Mouse (Mus musculus): ENCODE measurements around the gene Dek. TPM values are rescaled to one million over a fixed set of nuclear protein-coding genes. Genes with fewer than 3 reads are reported as not detected.

The Dek gene
- polyA plus RNA-seq, 1 experiment = 17.6 TPM

- Histone ChIP-seq H3K36me3 (ENCODE audit: control insufficient read depth, insufficient read depth, low read length) (no peaks in the 10 kb centered on the region), H3K4me1 (ENCODE audit: control insufficient read depth, insufficient read depth, low read length) (no peaks in the 10 kb centered on the region), H3K27ac (ENCODE audit: insufficient read depth, low read depth, low read length) (no peak overlapping the region), H3K4me3 (ENCODE audit: insufficient read depth, low read depth, low read length) (no peak overlapping the region), H3K27me3 (replicated peaks; ENCODE audit: control insufficient read depth, insufficient read depth, low read length) (no peaks in the 10 kb centered on the region)
- no peak for DNase-seq
- TF ChIP-seq CTCF (conservative IDR thresholded peaks at IDR 0.05; ENCODE audit: insufficient read depth, insufficient read length, low read depth, low read length) = no peak
- no peak for TF ChIP-seq POLR2A (IDR thresholded peaks at IDR 0.05; ENCODE audit: low read depth, low read length)
- 55% methylated on average over 7 of the region's 7 CpGs for WGBS
Observed at GRCm38 (mm10) chr13:47146388-47146787, 40.4 kb upstream of the Dek start.

- Histone ChIP-seq H3K4me3 (ENCODE audit: insufficient read depth, low read depth, low read length) (no peak overlapping the region), H3K27me3 (replicated peaks; ENCODE audit: control insufficient read depth, insufficient read depth, low read length) (no peaks in the 10 kb centered on the region), H3K4me1 (ENCODE audit: control insufficient read depth, insufficient read depth, low read length) (no peaks in the 10 kb centered on the region), H3K27ac (ENCODE audit: insufficient read depth, low read depth, low read length) (no peak overlapping the region), H3K36me3 (ENCODE audit: control insufficient read depth, insufficient read depth, low read length) (no peaks in the 10 kb centered on the region)
- no peak for TF ChIP-seq CTCF (conservative IDR thresholded peaks at IDR 0.05; ENCODE audit: insufficient read depth, insufficient read length, low read depth, low read length)
- TF ChIP-seq POLR2A (IDR thresholded peaks at IDR 0.05; ENCODE audit: low read depth, low read length) = no peak
- WGBS = 48% methylated on average over 9 of the region's 9 CpGs
- no peak for DNase-seq
Observed at GRCm38 (mm10) chr13:47145939-47146338, 39.9 kb upstream of the Dek start.

GRCm38 (mm10) chr13:47142764-47143163, 36.8 kb upstream of the Dek start:
- Histone ChIP-seq H3K27ac (ENCODE audit: insufficient read depth, low read depth, low read length) (no peak overlapping the region), H3K4me1 (ENCODE audit: control insufficient read depth, insufficient read depth, low read length) (no peaks in the 10 kb centered on the region), H3K36me3 (ENCODE audit: control insufficient read depth, insufficient read depth, low read length) (no peaks in the 10 kb centered on the region), H3K27me3 (replicated peaks; ENCODE audit: control insufficient read depth, insufficient read depth, low read length) (no peaks in the 10 kb centered on the region), H3K4me3 (ENCODE audit: insufficient read depth, low read depth, low read length) (no peak overlapping the region)
- DNase-seq = no peak
- 58% methylated on average over 6 of the region's 6 CpGs for WGBS
- TF ChIP-seq POLR2A (IDR thresholded peaks at IDR 0.05; ENCODE audit: low read depth, low read length) (no peak), CTCF (conservative IDR thresholded peaks at IDR 0.05; ENCODE audit: insufficient read depth, insufficient read length, low read depth, low read length) (no peak)

GRCm38 (mm10) chr13:47135741-47136140, 29.7 kb upstream of the Dek start:
- DNase-seq = no peak

GRCm38 (mm10) chr13:47134836-47135235, 28.8 kb upstream of the Dek start:
- H3K27me3 ChIP-seq (replicated peaks; ENCODE audit: control insufficient read depth, insufficient read depth, low read length) = no peaks in the 10 kb centered on the region
- no peak for DNase-seq
- H3K36me3 ChIP-seq (ENCODE audit: control insufficient read depth, insufficient read depth, low read length) = no peaks in the 10 kb centered on the region
- H3K4me1 ChIP-seq (ENCODE audit: control insufficient read depth, insufficient read depth, low read length) = no peaks in the 10 kb centered on the region
- TF ChIP-seq CTCF (conservative IDR thresholded peaks at IDR 0.05; ENCODE audit: insufficient read depth, insufficient read length, low read depth, low read length) = no peak
- no peak for TF ChIP-seq POLR2A (IDR thresholded peaks at IDR 0.05; ENCODE audit: low read depth, low read length)
- H3K27ac ChIP-seq (ENCODE audit: insufficient read depth, low read depth, low read length) = no peak overlapping the region
- 94% methylated on average over 7 of the region's 7 CpGs for WGBS
- H3K4me3 ChIP-seq (ENCODE audit: insufficient read depth, low read depth, low read length) = no peak overlapping the region

More at GRCm38 (mm10) chr13:47135741-47136140, 29.7 kb upstream of the Dek start:
- H3K4me1 ChIP-seq (ENCODE audit: control insufficient read depth, insufficient read depth, low read length) = no peaks in the 10 kb centered on the region
- H3K4me3 ChIP-seq (ENCODE audit: insufficient read depth, low read depth, low read length) = no peak overlapping the region
- no peak overlapping the region for H3K27ac ChIP-seq (ENCODE audit: insufficient read depth, low read depth, low read length)
- H3K27me3 ChIP-seq (replicated peaks; ENCODE audit: control insufficient read depth, insufficient read depth, low read length) = no peaks in the 10 kb centered on the region
- H3K36me3 ChIP-seq (ENCODE audit: control insufficient read depth, insufficient read depth, low read length) = no peaks in the 10 kb centered on the region
- TF ChIP-seq POLR2A (IDR thresholded peaks at IDR 0.05; ENCODE audit: low read depth, low read length) (no peak), CTCF (conservative IDR thresholded peaks at IDR 0.05; ENCODE audit: insufficient read depth, insufficient read length, low read depth, low read length) (no peak)
- 84% methylated on average over 7 of the region's 7 CpGs for WGBS

- WGBS = 82% methylated on average over 8 of the region's 8 CpGs
- H3K36me3 ChIP-seq (ENCODE audit: control insufficient read depth, insufficient read depth, low read length) = no peaks in the 10 kb centered on the region
Observed at GRCm38 (mm10) chr13:47133058-47133457, 27.1 kb upstream of the Dek start.

GRCm38 (mm10) chr13:47129090-47129489, 23.1 kb upstream of the Dek start:
- no peaks in the 10 kb centered on the region for H3K27me3 ChIP-seq (replicated peaks; ENCODE audit: control insufficient read depth, insufficient read depth, low read length)
- H3K4me1 ChIP-seq (ENCODE audit: control insufficient read depth, insufficient read depth, low read length) = no peaks in the 10 kb centered on the region
- no peak overlapping the region for H3K4me3 ChIP-seq (ENCODE audit: insufficient read depth, low read depth, low read length)
- WGBS = 69% methylated on average over 4 of the region's 4 CpGs
- DNase-seq = no peak
- H3K27ac ChIP-seq (ENCODE audit: insufficient read depth, low read depth, low read length) = no peak overlapping the region
- TF ChIP-seq CTCF (conservative IDR thresholded peaks at IDR 0.05; ENCODE audit: insufficient read depth, insufficient read length, low read depth, low read length) (no peak), POLR2A (IDR thresholded peaks at IDR 0.05; ENCODE audit: low read depth, low read length) (no peak)
- no peaks in the 10 kb centered on the region for H3K36me3 ChIP-seq (ENCODE audit: control insufficient read depth, insufficient read depth, low read length)

More at GRCm38 (mm10) chr13:47133058-47133457, 27.1 kb upstream of the Dek start:
- no peaks in the 10 kb centered on the region for H3K4me1 ChIP-seq (ENCODE audit: control insufficient read depth, insufficient read depth, low read length)
- no peak for DNase-seq
- no peak overlapping the region for H3K27ac ChIP-seq (ENCODE audit: insufficient read depth, low read depth, low read length)
- H3K4me3 ChIP-seq (ENCODE audit: insufficient read depth, low read depth, low read length) = no peak overlapping the region
- no peaks in the 10 kb centered on the region for H3K27me3 ChIP-seq (replicated peaks; ENCODE audit: control insufficient read depth, insufficient read depth, low read length)
- TF ChIP-seq POLR2A (IDR thresholded peaks at IDR 0.05; ENCODE audit: low read depth, low read length) = no peak
- no peak for TF ChIP-seq CTCF (conservative IDR thresholded peaks at IDR 0.05; ENCODE audit: insufficient read depth, insufficient read length, low read depth, low read length)

Measured in kidney, adult 2 months (tissue).